Mouse (Mus musculus): ENCODE data around the gene Arl3. TPM values are rescaled to one million over a fixed set of nuclear protein-coding genes. Genes with fewer than 3 reads are reported as not detected.

Gene Arl3
- 22.9 TPM for polyA plus RNA-seq (2017; shearing (Covaris generic))

DNA sequence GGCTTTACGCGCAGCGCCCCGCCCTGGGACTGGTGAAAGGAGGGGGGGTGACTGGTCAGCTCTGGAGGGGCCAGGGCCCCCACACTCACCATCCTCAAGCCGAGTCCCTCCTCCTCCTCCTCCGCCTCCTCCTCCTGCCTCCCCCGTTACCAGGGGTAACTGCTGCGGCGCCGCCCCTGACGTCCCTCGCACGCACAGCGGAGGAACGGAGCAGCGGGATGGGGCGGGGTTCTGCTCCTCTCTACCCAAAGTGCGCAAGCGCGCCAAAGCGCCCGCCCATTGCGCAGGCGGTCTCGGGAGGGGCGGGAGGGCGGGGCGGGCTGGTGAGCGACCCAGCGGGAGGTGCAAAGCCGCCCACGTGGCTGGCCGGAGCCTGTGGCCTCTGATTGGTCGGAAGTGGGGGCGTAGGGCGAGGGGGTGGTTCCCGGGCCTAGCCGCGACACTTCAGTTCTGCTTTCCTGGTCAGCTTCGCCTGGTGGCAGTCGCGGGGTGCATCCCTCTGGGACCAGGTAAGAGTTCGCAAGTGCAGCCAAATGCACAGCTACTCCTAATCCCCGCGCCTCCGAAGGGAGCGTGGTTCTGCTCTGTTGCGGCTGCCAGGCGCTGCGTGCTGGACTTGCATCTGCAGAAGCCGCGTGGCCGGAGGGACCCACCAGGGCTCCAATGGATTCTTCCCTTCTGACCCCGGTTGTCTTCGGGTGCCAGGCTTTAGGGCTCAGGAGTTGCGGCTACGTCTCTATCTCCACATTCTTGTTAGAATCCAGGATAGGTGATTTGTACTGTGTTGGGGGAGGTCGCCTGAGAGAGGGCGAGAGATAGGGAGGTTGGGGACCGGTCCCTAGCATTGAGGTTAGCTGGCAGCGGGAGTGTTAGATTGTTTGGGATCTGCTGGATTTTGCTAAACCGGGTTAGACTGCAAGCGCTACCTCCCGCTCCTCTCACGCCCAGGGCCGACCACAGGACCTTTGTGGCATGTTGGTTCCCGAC, at the start of gene Arl3, which contains the start of gene Sfxn2:
Gene Arl3 (minus strand): TSS at position 248 of the 987 bp plus-strand sequence.
Gene Sfxn2 (plus strand): TSS at position 415 of the 987 bp plus-strand sequence.

DNA sequence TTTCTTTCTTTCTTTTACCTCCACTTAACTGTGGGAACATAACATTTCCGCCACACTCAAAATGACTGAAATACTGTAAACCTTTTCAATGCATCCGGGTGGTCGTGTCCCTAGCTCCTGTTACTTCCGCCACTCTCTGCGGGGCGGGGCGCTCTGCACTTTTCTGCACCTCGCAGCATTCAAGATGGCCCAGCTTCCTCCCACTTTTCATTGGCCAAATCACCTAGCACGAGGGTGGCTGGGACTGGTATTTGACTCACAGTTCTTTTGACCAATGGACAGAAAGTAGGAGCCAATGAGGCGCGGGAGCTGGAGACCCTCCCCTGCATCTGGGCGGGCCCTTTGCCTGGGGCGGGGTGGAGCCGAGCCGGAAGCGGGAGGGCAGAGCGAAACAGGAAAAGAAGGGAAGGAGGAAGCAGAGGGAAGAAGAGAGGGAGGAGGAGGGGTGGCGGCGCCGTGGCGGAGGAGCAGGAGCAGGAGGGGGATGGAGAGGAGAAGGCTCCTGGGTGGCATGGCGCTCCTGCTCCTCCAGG, 25.8 kb upstream of the Arl3 start, which contains the start of gene Wbp1l:
Gene Wbp1l (plus strand): TSS at position 365 of the 533 bp plus-strand sequence.

DNA sequence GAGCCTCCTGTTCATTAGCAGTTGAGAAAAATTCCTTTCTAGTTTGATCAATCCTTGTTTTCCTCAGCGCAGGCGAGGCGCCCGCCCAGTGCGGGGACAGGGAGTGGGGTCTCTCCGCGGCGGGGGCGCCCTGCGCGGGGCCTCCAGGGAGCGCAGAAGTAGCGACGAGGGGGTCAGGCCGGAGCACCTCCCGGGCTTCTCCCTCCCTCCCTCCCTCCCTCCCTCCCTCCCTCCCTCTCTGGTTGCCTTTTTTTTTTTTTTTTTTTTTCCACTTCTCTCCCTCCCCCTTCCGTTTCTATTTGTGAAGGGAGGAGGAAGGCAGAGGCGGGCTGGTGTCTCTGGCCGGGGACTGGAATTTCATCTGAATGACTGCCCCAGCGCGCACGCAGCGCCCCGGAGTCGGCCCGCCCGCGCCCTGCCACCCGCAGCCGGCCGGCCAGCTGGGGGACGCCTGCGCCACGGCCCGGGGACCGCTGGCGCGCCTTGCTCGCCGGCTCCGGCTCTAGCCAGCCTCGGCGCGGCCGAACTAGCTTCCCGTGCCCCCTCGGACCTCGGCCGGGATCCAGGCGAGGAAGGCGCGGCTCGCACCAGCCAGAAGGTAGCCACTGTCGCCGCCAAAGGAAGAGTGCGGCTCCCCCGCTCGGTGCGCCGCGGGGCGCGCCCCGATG, 71.5 kb downstream of the Arl3 start, which contains the start of gene Trim8:
Gene Trim8 (plus strand): TSS at position 302 of the 668 bp plus-strand sequence.

Other genes with a start within 250 kb of the Arl3 start
- 8.2 TPM for gene Psd, start 246.0 kb downstream of the Arl3 start, polyA plus RNA-seq (2017; shearing (Covaris generic))
- gene Fbxl15, start 245.0 kb downstream of the Arl3 start, polyA plus RNA-seq (2017; shearing (Covaris generic)) = 5.4 TPM
- gene Cuedc2, start 234.5 kb downstream of the Arl3 start, polyA plus RNA-seq (2017; shearing (Covaris generic)) = 53.1 TPM
- gene Mfsd13a, start 232.1 kb downstream of the Arl3 start, polyA plus RNA-seq (2017; shearing (Covaris generic)) = 10.4 TPM
- 0.79 TPM for gene 2310034G01Rik, start 222.9 kb downstream of the Arl3 start, polyA plus RNA-seq (2017; shearing (Covaris generic))
- gene Actr1a, start 177.4 kb downstream of the Arl3 start, polyA plus RNA-seq (2017; shearing (Covaris generic)) = 112 TPM
- gene Sufu, start 176.3 kb downstream of the Arl3 start, polyA plus RNA-seq (2017; shearing (Covaris generic)) = 38.2 TPM
- gene Trim8, start 71.5 kb downstream of the Arl3 start, polyA plus RNA-seq (2017; shearing (Covaris generic)) = 31.6 TPM
- gene Sfxn2, start 167 bp upstream of the Arl3 start, polyA plus RNA-seq (2017; shearing (Covaris generic)) = 11.2 TPM
- 73.7 TPM for gene Wbp1l, start 25.9 kb upstream of the Arl3 start, polyA plus RNA-seq (2017; shearing (Covaris generic))
- gene Cyp17a1, start 100.0 kb upstream of the Arl3 start, polyA plus RNA-seq (2017; shearing (Covaris generic)) = not detected
- gene Borcs7, start 116.7 kb upstream of the Arl3 start, polyA plus RNA-seq (2017; shearing (Covaris generic)) = 5.9 TPM
- gene As3mt, start 134.3 kb upstream of the Arl3 start, polyA plus RNA-seq (2017; shearing (Covaris generic)) = 13.3 TPM
- gene Cnnm2, start 188.4 kb upstream of the Arl3 start, polyA plus RNA-seq (2017; shearing (Covaris generic)) = 1.2 TPM

Data from activated CD4-positive, CD25-positive, alpha-beta regulatory T cell, adult 9 weeks (primary cell).